Mouse (Mus musculus) intestine, postnatal 0 days (tissue): ENCODE results near the gene Pnmt. TPM values are rescaled to one million over a fixed set of nuclear protein-coding genes. Genes with fewer than 3 reads are reported as not detected.

Experiments
- ATAC-seq: fragments of 200-750 bp; cut with Nextera tagmentation; 2 replicates; pipeline ENCODE4 v1.8.0; 2017; ENCODE audit warnings: mild to moderate bottlenecking, moderate TSS enrichment, moderate library complexity
- H3K27ac ChIP-seq: fragments of 300-500 bp; sonication (generic); 2 replicates; pipeline ENCODE4 v1.5.1; 2014; ENCODE audit warnings: mild to moderate bottlenecking, low read depth, low read length, moderate library complexity
- H3K27me3 ChIP-seq: fragments of 300-500 bp; sonication (generic); replicated peaks from 2 replicates; pipeline ENCODE4 v1.6.1; 2014; ENCODE audit warnings: low read length, mixed read lengths; ENCODE audit not compliant: control insufficient read depth, insufficient read depth
- H3K36me3 ChIP-seq: fragments of 300-500 bp; sonication (generic); 2 replicates; pipeline ENCODE4 v1.6.1; 2014; ENCODE audit warnings: mild to moderate bottlenecking, moderate library complexity; ENCODE audit not compliant: control insufficient read depth, insufficient read depth
- H3K4me1 ChIP-seq: fragments of 300-500 bp; sonication (generic); replicated peaks from 2 replicates; pipeline ENCODE4 v1.6.1; 2014; ENCODE audit warnings: antibody characterized with exemption, low read length, mixed read lengths; ENCODE audit not compliant: control insufficient read depth, insufficient read depth
- H3K4me2 ChIP-seq: fragments of 300-500 bp; sonication (generic); replicated peaks from 2 replicates; pipeline ENCODE4 v1.6.1; 2014; ENCODE audit warnings: low read depth, mild to moderate bottlenecking, moderate library complexity
- H3K4me3 ChIP-seq: fragments of 300-500 bp; sonication (generic); 2 replicates; pipeline ENCODE4 v1.5.1; 2014; ENCODE audit warnings: low read depth, low read length
- H3K9ac ChIP-seq: fragments of 300-500 bp; sonication (generic); 2 replicates; pipeline ENCODE4 v1.6.1; 2014; ENCODE audit warnings: mild to moderate bottlenecking, low read depth, low read length
- H3K9me3 ChIP-seq: fragments of 300-500 bp; sonication (generic); 2 replicates; pipeline ENCODE4 v1.6.1; 2016; ENCODE audit warnings: mixed run types; ENCODE audit not compliant: control insufficient read depth
- CTCF ChIP-seq: sonication (generic); IDR thresholded peaks from 2 replicates; pipeline ENCODE4 v1.5.1; 2016; ENCODE audit warnings: low read depth, mild to moderate bottlenecking, control low read depth, antibody characterized with exemption, moderate library complexity
- WGBS: fragments of 180-500 bp; shearing (Covaris S2); extraction: QIAGEN DNeasy Blood & Tissue Kit; methylation state at CpG from one replicate; pipeline ENCODE4 v1.1.7; 2014; 5-methylcytosine and 5-hydroxymethylcytosine counted together
- polyA plus RNA-seq: library from polyadenylated mRNA; unstranded; fragments of >200 nt; fragmentation: Nextera tagmentation; extraction: Ambion mirVana; gene quantifications from 2 replicates; pipeline ENCODE4 v1.2.1, GENCODE M21; 2015

The Pnmt gene
- polyA plus RNA-seq, 1 experiment from 2014 or later, result not detected

GRCm38 (mm10) chr11:98349308-98349707 is 36.9 kb upstream of the Pnmt start:
- H3K27ac ChIP-seq, result peak overlapping the region; percentile 60; the same call in 1 of the 2 replicates
- H3K27me3 ChIP-seq, result peaks cover 18% of the 10 kb centered on the region
- H3K9ac ChIP-seq, result peak overlapping the region; percentile 48
- no peak for TF ChIP-seq CTCF
- WGBS, result 14% methylated on average over 9 of the region's 9 CpGs
- no peaks in the 10 kb centered on the region for H3K36me3 ChIP-seq
- H3K4me1 ChIP-seq, result 0 out of 2 replicates have a peak, but pooled peaks cover 4% of the 10 kb centered on the region
- no peaks in the 10 kb centered on the region for H3K9me3 ChIP-seq
- no peak for ATAC-seq
- peak overlapping the region; percentile 54 for H3K4me3 ChIP-seq
- peak overlapping the region; percentile 87 for H3K4me2 ChIP-seq

DNA sequence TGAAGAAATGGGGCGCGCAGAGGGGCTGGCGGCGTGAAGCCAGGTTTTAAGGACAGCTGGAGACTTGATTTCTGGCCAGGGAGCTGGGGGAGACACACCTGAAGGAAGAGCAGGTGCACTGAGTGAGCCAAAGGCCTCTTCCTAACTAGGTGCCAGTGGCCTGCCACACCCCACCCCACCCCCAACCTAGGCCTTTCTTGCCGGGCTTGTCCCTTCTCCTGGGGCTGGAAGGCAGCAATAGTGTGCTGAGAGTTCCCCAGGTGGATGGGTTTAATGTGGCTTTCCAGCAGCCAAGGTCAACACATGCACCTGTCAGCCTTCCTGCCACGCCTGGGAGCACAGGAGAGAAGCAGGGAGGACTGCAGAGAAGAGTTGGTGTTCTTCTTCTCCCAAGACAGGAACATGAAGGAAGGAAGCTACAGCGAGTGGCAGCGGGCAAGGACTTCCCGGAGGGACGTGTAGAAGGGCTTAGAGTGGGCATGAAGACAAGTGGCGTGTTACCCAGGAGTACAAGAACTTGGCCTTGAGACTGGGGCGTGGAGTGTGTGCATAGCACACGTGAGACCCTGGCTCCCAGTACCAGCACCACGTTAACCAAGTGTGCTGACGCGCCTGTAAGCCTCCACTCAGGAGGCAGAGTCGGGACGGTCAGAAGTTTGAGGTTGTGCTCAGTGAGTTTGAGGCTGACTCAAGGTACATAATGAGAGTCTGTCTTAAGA is 33.8 kb upstream of the Pnmt start:
- Histone ChIP-seq H3K4me3 (no peak overlapping the region), H3K9me3 (no peaks in the 10 kb centered on the region), H3K27me3 (peaks cover 8% of the 10 kb centered on the region; the same call in 1 of the 2 replicates), H3K9ac (no peak overlapping the region), H3K36me3 (no peaks in the 10 kb centered on the region), H3K4me2 (0 out of 2 replicates have a peak overlapping the region, but pooled peaks have one; percentile 10), H3K27ac (peak overlapping the region; percentile 75), H3K4me1 (peaks cover 7% of the 10 kb centered on the region; the same call in 1 of the 2 replicates)
- no peak for TF ChIP-seq CTCF
- WGBS, result 37% methylated on average over 18 of the region's 18 CpGs
- ATAC-seq, result peak; percentile 46

GRCm38 (mm10) chr11:98353651-98354211 is 32.5 kb upstream of the Pnmt start:
- Histone ChIP-seq H3K4me3 (no peak overlapping the region), H3K9me3 (no peaks in the 10 kb centered on the region), H3K27me3 (peaks cover 7% of the 10 kb centered on the region; the same call in 1 of the 2 replicates), H3K27ac (peak overlapping the region; percentile 75), H3K4me1 (peaks cover 8% of the 10 kb centered on the region; the same call in 1 of the 2 replicates), H3K4me2 (peak overlapping the region; percentile 9; the same call in 1 of the 2 replicates), H3K36me3 (no peaks in the 10 kb centered on the region), H3K9ac (no peak overlapping the region)
- no peak for TF ChIP-seq CTCF
- ATAC-seq, result peak; percentile 67
- WGBS, result 22% methylated on average over 8 of the region's 8 CpGs

- Histone ChIP-seq H3K27ac (no peak overlapping the region; the same call in 1 of the 2 replicates), H3K4me3 (no peak overlapping the region), H3K36me3 (no peaks in the 10 kb centered on the region), H3K9me3 (no peaks in the 10 kb centered on the region), H3K4me1 (peaks cover 8% of the 10 kb centered on the region; the same call in 1 of the 2 replicates), H3K9ac (no peak overlapping the region), H3K4me2 (no peak overlapping the region), H3K27me3 (peaks cover 5% of the 10 kb centered on the region; the same call in 1 of the 2 replicates)
- no peak for TF ChIP-seq CTCF
- 67% methylated on average over 14 of the region's 14 CpGs for whole genome bisulfite sequencing
- no peak for ATAC-seq
Measured at GRCm38 (mm10) chr11:98354445-98354844, 31.8 kb upstream of the Pnmt start.

- H3K9me3 ChIP-seq, result no peaks in the 10 kb centered on the region
- H3K4me1 ChIP-seq, result peaks cover 8% of the 10 kb centered on the region; the same call in 1 of the 2 replicates
- no peak overlapping the region for H3K4me2 ChIP-seq
- no peak overlapping the region for H3K27ac ChIP-seq
- no peak overlapping the region for H3K4me3 ChIP-seq
- no peaks in the 10 kb centered on the region for H3K27me3 ChIP-seq
- TF ChIP-seq CTCF, result peak; percentile 88
- H3K9ac ChIP-seq, result no peak overlapping the region
- no peaks in the 10 kb centered on the region for H3K36me3 ChIP-seq
- 14% methylated on average over 6 of the region's 6 CpGs for WGBS
- ATAC-seq, result no peak
Measured at GRCm38 (mm10) chr11:98355732-98356299, 30.4 kb upstream of the Pnmt start.
